Mouse (Mus musculus) monocyte, adult 5-6 weeks (primary cell): ENCODE measurements at regions not wholly inside any gene's neighbourhood (a gene's known extent, or its start where the extent isn't known, plus 50 kb on each side); places are given as distances from the start of the nearest gene placed in this dataset.

Experiments
- ATAC-seq: fragments of 153-309, 156-312 bp; replicated peaks from 2 replicates; pipeline ENCODE4 v1.8.0; 2017; ENCODE audit warnings: mild to moderate bottlenecking; ENCODE audit not compliant: low TSS enrichment, insufficient number of reproducible peaks, severe bottlenecking, poor library complexity, low FRiP score

DNA sequence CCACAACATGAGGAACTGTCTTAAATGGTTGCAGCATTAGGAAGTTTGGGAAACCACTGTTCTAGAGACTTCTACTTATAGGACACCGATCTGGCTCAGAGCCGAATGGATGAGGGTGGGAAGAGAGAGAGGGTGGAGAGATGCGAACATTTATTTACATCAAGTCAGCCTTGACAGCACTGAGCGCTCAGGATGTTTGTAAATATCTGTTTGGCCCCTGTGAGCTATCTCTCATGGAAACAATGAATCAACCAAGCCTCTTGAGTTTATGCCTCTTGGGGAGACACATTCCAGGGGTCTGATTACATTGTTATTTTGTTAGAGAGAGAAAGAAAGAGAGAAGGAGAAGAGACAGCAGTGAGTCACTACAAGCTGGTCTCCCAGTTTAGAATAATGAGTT, 192.1 kb upstream of the Tbx3 start:
- ATAC-seq, result no peak

- no peak for ATAC-seq
Observed at GRCm38 (mm10) chr5:119480191-119481190, 190.0 kb upstream of the Tbx3 start.

DNA sequence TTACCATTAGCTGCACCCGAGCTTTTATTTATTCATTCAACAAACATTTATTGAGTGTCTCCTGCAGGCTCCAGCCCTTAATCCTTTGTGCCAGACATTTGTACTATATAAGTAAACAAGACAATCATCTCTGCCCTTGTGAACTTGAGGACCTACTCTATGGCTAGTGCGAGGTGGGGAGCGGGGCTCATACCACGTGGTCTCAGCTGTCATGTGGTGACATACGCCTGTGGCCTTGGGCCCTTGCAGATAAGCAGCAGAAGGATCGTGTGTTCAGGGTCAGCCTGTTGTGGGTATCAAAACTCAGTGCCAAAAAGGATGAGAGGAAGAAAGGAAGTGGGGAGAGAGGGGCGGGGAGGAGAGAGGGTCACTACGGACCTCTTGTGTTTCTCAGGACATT, 186.8 kb upstream of the Tbx3 start:
- no peak for ATAC-seq

DNA sequence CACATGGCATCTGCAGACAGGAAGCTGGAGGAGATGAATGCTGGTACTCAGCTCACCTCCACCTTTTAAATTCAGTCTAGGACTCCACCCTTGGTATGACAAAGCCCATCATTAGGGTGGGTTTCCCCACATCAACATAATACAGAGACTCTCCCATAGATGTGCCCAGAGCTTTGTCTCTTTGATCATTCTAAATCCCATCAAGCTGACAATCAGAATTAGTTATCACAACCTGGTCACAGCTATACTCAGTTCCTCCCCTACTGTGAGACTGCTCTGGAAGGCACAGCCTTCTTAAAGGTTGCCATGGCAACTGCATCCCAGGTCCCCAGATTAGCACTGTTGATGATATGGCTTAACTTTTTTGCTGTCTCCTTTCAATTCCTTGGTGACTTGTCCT, 184.3 kb upstream of the Tbx3 start:
- ATAC-seq, result no peak

GRCm38 (mm10) chr5:119487184-119487583, 183.3 kb upstream of the Tbx3 start:
- ATAC-seq, result no peak

DNA sequence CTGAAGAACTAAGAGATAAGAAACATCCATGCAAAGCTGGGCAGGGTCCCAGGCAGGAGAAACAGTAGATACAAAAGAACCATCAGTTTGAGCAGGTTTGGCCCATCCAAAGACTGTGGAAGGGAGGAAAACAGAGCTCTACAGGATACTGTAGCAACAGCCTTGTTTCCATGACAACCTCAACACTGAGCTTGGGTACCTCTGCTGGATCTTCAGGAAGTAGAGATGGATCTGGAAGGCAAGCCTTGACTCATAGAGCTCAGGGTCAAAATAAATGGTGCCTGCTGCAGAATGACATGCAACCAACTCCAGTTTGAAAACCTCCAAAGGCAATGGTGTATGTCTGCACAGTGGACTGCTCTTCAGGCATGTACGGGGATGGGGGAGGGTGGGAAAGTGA, 173.0 kb upstream of the Tbx3 start:
- no peak for ATAC-seq

DNA sequence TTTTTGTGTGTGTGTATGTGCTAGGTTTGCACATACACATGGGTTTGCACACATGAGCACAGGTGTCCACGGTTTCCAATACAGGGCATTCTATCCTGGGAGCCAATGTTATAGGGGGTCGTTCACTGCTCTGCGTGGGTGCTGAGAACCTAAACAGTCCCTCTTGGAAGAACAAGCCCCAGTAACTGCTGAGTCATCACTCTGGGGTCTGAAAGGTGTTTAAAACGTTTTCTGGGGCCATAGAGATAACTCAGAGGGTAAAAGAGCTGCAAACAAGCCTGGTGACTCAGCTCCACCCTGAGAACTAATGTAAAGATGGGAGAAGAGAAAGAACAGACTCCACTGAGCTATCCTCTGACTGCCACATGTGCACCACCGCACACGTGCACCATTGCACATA, 172.0 kb upstream of the Tbx3 start:
- no peak for ATAC-seq

DNA sequence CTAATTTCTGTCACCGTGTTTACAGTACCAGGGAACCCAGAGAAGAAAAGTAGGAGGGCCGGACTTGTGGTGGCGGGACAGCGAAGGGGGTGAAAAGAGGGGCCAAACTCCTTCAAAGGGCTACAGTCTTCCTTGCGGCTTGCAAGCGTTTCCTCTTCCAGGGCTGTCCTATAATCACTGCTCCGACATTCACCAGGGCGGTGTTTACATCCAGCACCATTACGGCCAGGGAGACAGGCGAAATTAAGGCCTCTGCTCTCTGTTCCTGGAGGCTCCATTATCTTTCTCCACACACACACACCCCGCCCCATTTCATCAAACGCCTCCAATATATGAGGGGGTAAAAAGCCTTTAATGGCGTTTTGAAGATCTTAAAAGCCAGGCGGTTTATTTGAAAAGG, 162.8 kb upstream of the Tbx3 start:
- no peak for ATAC-seq

DNA sequence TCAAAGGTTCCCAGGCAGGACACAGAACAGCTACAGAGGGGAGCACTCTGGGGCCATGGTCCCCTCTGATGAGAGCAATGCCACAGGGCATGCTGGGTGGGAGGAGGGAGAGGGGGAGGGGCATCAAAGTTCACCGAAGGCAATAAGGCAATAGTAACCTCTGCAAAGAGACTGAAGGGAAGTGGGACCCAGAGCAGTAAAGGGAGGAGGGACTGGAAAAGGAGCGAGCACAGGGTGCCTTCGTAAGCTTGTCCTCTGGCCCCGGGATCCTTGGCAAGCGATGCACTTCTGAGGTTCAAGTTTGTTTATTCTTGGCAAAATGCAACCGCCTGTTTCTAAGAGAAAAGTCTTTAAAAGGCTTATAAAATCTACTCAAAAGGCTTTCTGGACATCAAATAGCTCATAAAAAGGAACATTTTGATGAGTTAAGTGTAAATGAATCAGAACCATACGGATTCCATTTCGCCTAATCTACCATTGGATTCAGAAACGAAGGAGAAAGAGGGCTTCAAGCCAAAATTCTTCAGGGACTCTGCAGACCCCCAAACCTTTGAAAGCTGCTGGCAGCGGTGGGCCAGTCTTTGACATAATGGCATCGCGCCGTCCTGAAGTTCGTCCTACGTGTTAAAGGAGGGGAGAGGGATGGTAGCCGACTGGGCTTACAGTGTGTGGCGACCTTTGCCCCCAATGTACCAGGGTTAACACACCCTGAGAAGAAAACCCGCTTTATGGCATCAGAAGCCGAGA, 151.8 kb upstream of the Tbx3 start:
- no peak for ATAC-seq

- no peak for ATAC-seq
Observed at GRCm38 (mm10) chr5:119524171-119524570, 146.3 kb upstream of the Tbx3 start.

DNA sequence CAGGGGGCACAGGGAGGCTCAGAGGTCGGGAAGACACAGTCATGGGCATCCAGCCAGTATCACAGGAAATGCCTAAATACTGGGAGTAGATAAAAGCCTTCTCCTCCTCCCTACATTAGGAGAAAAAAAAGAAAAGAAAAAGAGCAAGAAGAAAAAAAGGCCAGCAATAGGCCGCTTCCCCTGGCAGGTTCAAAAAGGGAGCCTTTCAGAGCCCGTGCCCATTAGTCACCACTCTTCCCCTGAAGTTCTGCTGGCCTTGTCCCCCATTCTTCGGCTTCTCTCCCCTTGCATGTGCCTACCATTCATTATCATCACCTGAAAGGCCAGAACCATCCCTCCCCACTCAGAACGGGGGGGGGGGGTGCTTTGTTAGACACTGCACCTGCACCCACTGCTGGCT, 144.5 kb upstream of the Tbx3 start:
- ATAC-seq, result no peak

GRCm38 (mm10) chr5:119530009-119530408, 140.5 kb upstream of the Tbx3 start:
- no peak for ATAC-seq

GRCm38 (mm10) chr5:119534946-119535345, 135.5 kb upstream of the Tbx3 start:
- ATAC-seq, result no peak

GRCm38 (mm10) chr5:119542836-119543235, 127.6 kb upstream of the Tbx3 start:
- ATAC-seq, result no peak

- ATAC-seq, result no peak
Observed at GRCm38 (mm10) chr5:119543716-119544115, 126.8 kb upstream of the Tbx3 start.

DNA sequence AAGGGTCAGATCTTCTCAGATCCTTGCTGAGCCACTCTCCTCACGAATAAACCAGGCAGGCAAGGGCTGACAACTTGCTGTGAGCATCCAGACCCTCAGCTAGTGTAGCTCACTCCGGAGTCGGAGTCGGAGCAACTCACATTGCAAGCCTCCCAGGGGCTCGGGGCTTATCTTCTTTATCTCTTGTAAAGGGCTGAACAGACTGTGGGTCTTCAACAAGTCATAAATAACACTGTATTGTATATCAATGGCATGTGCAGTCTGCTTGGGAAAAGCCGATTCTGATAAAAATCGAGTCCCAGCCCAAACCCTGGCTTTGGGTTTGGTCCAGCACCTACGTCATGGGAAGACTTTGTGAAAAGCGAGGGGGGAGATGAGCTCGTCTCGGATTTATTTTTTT, 125.8 kb upstream of the Tbx3 start:
- no peak for ATAC-seq

GRCm38 (mm10) chr5:119547070-119547469, 123.4 kb upstream of the Tbx3 start:
- no peak for ATAC-seq

DNA sequence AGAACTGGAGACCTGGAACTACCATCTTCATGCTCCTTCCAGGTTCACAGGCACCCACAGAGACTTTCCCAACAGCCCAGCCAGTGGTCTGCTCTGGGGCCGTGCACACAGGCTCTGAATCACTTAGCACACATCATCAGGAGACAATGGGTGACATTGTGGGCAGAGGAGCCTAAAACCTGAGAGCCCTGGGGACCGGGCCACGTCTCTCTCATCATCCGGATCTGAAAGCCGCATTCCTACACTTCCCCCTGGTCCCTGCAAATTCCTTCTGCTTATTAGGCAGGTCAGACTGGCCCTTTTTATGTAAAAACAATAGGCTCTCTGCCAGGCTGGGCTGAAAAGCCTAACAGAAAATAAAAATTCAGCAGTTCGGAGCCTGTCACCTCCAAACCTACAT, 119.6 kb upstream of the Tbx3 start:
- ATAC-seq, result no peak

DNA sequence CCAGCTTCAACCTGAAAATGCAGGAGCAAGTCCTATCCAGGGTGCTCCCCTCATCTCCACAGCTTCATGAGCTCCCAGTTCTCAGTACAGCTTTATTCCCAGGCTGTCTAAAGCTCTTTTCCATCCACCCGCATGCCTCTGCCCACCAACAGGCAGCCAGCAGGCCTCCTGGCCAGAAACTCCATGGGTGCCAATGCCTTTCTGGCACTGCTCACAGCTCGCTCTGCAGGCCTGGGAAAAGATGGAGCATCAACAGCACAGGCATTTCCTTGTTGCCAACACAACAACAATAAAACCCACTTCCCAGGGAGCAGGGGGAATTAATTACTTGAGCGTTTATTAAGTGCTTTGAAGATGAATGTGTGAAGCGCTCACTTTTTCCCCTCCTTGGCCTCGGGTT, 117.0 kb upstream of the Tbx3 start:
- no peak for ATAC-seq

DNA sequence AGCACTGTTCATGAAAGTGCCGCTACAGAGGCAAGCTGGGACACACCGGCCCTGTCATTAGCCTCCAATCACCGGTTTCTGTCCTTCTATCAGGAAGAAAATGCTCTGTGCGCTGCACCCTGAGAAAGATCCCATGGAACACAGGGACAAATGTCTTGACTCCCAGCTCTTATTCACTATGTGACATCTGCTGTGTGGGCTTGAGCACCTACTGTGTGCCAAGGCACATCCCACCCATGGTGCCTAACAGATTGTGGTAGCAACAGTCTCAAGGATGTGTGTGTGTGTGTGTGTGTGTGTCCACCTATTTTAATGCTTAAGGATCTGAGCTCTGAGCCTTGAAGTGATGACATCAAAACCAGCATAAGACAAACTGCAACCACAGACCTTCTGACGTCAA, 113.4 kb upstream of the Tbx3 start:
- ATAC-seq, result no peak
